In genomic region chr14:58709861-58710260, GRCm38 (mm10) we compare ENCODE assay signal across 10 mouse cellular contexts.
A peak's percentile ranks its signal among the peaks of the same experiment; 100 is the strongest.
DNase-seq lines count a peak whose midpoint lies in the region; ATAC-seq lines count a peak whose summit lies in the region.
"Had no signal": no experiment of that assay in that cellular context is flagged by ENCODE, and none has a peak within 500 bp of the region (broad histone marks: within the 10 kb centered on the region; RNA-seq: fewer than 3 reads in every experiment).

No protein-coding gene starts in this region.

- no peaks in the 10 kb centered on the region for H3K36me3 ChIP-seq in forebrain, embryonic 16.5 days (ENCODE audit: control insufficient read depth, insufficient read depth)
- H3K36me3 ChIP-seq: heart, embryonic 15.5 days; limb, embryonic 13.5 days had no signal

- no peak overlapping the region for H3K4me3 ChIP-seq in forebrain, embryonic 16.5 days (replicated peaks; ENCODE audit: low read length)
- H3K4me3 ChIP-seq: heart, embryonic 15.5 days; limb, embryonic 13.5 days had no signal

- H3K27ac ChIP-seq in forebrain, embryonic 16.5 days (ENCODE audit: low read length), result no peak overlapping the region
- H3K27ac ChIP-seq: heart, embryonic 15.5 days; limb, embryonic 13.5 days had no signal

- no peaks in the 10 kb centered on the region for H3K4me1 ChIP-seq in forebrain, embryonic 16.5 days (replicated peaks; ENCODE audit: control insufficient read depth, insufficient read depth, low read length)
- H3K4me1 ChIP-seq: heart, embryonic 15.5 days; limb, embryonic 13.5 days had no signal

- no peaks in the 10 kb centered on the region for H3K27me3 ChIP-seq in forebrain, embryonic 16.5 days (replicated peaks; ENCODE audit: control insufficient read depth, insufficient read depth, low read length)
- H3K27me3 ChIP-seq: heart, embryonic 15.5 days; limb, embryonic 13.5 days had no signal

- no peaks in the 10 kb centered on the region for H3K9me3 ChIP-seq in forebrain, embryonic 16.5 days (ENCODE audit: control insufficient read depth, low read length)
- H3K9me3 ChIP-seq: heart, embryonic 15.5 days; limb, embryonic 13.5 days had no signal

- intact Hi-C loops in left cerebral cortex, postnatal 10 days (cut with DNase I), result no loop called here
- intact Hi-C loops in left cerebral cortex, postnatal 4 days (cut with DNase I), result loop anchor here (10.0 kb wide), 1 partner anchor 675 kb away; no protein-coding TSS in a partner anchor

- 48% methylated on average over 7 of the region's 7 CpGs for WGBS in forebrain, embryonic 16.5 days

- peak; percentile 3 for DNase-seq in adrenal gland, postnatal 10 days
- no peak for DNase-seq in adrenal gland, adult (ENCODE audit: inconsistent age in 2 of 2, low spot score in 1 of 2)
- DNase-seq in left cerebral cortex, adult 18-20 months (ENCODE audit: low spot score in 2 of 2), result peak; percentile 16 to 26
- no peak for DNase-seq in left cerebral cortex, postnatal 10 days (ENCODE audit: extremely low spot score in 1 of 2, low spot score in 2 of 2)
- DNase-seq in left cerebral cortex, postnatal 4 days, result peak; percentile 15
- no peak for DNase-seq in MN1 (ENCODE audit: low spot score)
- DNase-seq in retina, embryonic 14.5 days (ENCODE audit: low spot score), result no peak

- ATAC-seq in forebrain, embryonic 16.5 days, result peak; percentile 62

- H3K9ac ChIP-seq in forebrain, embryonic 16.5 days (replicated peaks; ENCODE audit: low read depth, low read length), result no peak overlapping the region
- H3K9ac ChIP-seq: heart, embryonic 15.5 days; limb, embryonic 13.5 days had no signal

- no peak overlapping the region for H3K4me2 ChIP-seq in forebrain, embryonic 16.5 days (ENCODE audit: low read length)
- H3K4me2 ChIP-seq: heart, embryonic 15.5 days; limb, embryonic 13.5 days had no signal

Comparison
In these comparisons a context has a peak if more than half of its experiments do, and no peak if none do; other contexts are left out.
1. DNase-seq: peak in adrenal gland, postnatal 10 days (single experiment), left cerebral cortex, adult 18-20 months (2 of 2) and left cerebral cortex, postnatal 4 days (single experiment); none in adrenal gland, adult (0 of 2), left cerebral cortex, postnatal 10 days (0 of 2), MN1 (single experiment) and retina, embryonic 14.5 days (single experiment).